Mouse (Mus musculus): ENCODE results near the gene Wnt16. TPM values are rescaled to one million over a fixed set of nuclear protein-coding genes. Genes with fewer than 3 reads are reported as not detected.
A peak's percentile ranks its signal among the peaks of the same experiment; 100 is the strongest.

Wnt16 gene
- total RNA-seq, 1 experiment from 2014 or later = not detected

- ATAC-seq (replicated peaks; ENCODE audit: low read depth, poor library complexity, severe bottlenecking) = peak; percentile 95
These were observed 37.5 kb downstream of the Wnt16 start for GRCm38 (mm10) chr6:22325364-22326072.

- no peak for ATAC-seq (replicated peaks; ENCODE audit: low read depth, poor library complexity, severe bottlenecking)
These were observed 38.3 kb downstream of the Wnt16 start for GRCm38 (mm10) chr6:22326289-22326688.

- ATAC-seq (replicated peaks; ENCODE audit: low read depth, poor library complexity, severe bottlenecking) = no peak
These were observed 39.1 kb downstream of the Wnt16 start for GRCm38 (mm10) chr6:22327091-22327490.

- no peak for ATAC-seq (replicated peaks; ENCODE audit: low read depth, poor library complexity, severe bottlenecking)
These were observed 39.9 kb downstream of the Wnt16 start for GRCm38 (mm10) chr6:22327931-22328330.

DNA sequence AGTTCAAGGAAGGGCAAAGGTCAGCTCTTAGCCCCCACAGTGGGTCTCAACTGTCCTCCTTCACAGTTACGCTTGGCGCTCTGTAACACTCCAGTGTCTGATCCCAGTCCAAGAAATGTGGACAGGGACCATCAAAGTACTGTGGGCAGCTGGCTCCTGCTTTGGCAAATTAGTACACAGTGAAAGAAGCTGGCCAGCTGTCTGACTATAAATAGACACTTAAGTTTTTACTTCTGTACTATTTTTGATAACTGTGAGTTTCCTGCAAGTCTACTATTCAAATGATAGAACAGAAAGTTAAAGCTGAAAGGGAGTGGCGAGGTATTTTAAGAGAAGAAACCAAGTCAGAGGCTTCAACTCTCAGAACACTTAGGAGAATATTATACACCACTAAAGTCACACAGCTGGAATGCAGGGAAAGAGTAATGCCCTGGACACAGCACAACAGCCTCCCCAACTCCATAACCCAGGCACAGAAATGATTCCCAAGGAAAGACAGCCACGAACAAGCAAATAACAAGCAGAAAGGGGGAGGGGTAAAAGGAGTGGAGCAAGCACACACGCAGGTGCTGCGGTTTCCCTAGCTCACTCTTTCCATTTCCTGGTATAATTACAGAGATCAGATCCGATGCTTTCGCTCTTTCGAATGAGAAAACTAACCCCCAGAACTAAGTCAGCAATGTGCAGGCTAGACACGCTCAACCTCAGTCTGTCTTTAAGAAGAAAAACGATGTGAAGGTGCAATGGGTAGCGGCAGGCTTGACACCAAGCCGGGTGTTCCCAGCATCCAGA is 42.3 kb downstream of the Wnt16 start:
- no peak for ATAC-seq (replicated peaks; ENCODE audit: low read depth, poor library complexity, severe bottlenecking)

DNA sequence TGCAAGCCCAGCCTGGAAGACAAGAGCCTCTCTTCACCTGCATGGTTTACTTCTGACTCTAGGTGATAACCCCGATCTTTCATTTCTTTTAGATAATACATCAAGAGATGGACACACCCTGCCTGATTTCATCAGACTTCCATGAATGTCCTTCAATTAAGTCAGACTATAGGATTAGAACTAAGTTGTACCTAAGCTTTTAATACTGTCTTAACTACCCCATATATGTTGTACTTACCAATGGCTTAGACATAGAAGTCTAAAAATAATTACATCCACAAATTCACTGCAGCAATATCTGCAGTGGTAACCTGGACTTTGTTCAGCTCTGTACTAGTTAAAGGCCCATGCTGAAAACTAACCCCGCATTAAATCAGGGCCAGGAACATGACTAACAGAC is 44.5 kb downstream of the Wnt16 start:
- no peak for ATAC-seq (replicated peaks; ENCODE audit: low read depth, poor library complexity, severe bottlenecking)

- ATAC-seq (replicated peaks; ENCODE audit: low read depth, poor library complexity, severe bottlenecking) = no peak
These were observed 51.9 kb downstream of the Wnt16 start for GRCm38 (mm10) chr6:22339763-22340542.

- no peak for ATAC-seq (replicated peaks; ENCODE audit: low read depth, poor library complexity, severe bottlenecking)
These were observed 52.8 kb downstream of the Wnt16 start for GRCm38 (mm10) chr6:22340779-22341178.

DNA sequence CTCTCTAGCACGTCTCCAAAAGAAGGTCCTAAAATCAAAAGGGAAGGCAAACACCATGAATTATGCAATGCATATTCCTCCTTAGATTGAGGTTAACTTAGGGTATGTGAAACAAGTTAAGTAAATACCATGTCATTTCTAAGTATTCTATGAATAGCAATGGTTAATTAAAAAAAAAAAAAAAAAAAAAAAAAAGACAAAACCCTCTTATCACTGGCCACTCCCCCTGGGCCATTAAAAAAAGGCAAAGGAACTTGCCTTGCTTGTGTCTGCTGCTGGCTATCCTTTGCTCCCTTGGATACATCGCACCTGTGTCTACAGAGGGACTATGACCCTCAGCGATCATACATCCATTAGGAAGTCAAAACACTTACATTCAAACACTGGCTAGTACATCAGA is 55.3 kb downstream of the Wnt16 start:
- ATAC-seq (replicated peaks; ENCODE audit: low read depth, poor library complexity, severe bottlenecking) = 0 out of 2 replicates have a peak, but pooled peaks have one; percentile 19

DNA sequence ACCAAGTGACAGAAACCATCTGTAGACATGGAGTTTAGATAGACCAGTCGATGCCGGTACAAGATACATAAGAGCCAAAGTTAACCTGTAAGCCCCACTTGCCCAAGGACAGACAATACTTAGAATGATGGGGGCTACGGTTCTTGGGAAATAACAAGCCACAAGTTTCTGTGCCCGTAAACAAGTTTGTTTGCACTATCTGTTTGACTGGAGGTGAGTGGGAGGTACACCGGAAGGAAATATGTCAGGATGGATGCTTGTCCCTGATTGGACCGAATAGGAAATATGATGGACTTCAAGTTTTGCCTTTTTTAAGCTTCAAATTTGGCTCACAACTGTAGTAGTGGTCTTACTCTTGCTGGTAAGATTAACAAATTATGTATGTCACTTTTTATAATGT is 55.7 kb downstream of the Wnt16 start:
- no peak for ATAC-seq (replicated peaks; ENCODE audit: low read depth, poor library complexity, severe bottlenecking)

GRCm38 (mm10) chr6:22344443-22344842 is 56.4 kb downstream of the Wnt16 start:
- no peak for ATAC-seq (replicated peaks; ENCODE audit: low read depth, poor library complexity, severe bottlenecking)

DNA sequence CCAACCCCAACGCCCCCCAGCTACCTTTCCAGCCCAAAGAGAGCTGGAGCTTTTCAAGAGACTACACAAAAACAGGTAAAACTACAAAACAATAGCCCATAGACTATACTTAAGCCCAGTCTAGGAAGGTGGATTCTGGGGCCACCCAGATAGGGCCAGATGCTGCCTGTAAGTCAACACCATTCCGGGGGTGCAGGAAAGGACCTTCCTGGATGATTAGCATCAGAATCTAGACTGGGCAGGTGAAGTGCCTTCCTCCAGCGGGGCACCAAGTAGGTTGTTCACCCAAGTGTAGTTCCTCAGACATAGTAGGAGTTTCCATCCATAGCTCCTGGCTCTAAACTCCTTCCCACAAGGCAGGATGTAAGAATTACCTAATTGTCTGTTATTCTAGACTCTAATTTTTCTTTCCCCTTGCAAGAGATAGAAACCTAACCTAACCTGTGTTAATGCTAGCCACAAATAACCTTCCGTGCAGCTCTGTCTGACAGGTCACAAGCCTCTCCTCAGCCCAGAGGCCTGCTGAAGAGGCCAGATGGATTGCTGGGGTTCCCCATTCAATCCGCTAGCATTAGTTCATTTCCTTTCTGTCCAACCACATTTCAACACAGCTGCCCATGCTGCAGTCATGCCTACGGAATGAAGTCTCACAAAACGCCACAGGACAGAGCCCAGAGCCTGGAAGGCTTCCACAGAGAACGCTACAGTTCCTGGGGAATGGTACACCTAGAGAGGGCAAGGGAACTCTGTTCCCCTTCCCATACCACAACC is 59.3 kb downstream of the Wnt16 start:
- peak; percentile 79 for ATAC-seq (replicated peaks; ENCODE audit: low read depth, poor library complexity, severe bottlenecking)

Other genes starting within 250 kb of the Wnt16 start
- 56.1 and 60.3 TPM in 2 replicates for gene Fam3c, start 68.0 kb downstream of the Wnt16 start, total RNA-seq (2017)

All from common myeloid progenitor, adult 5-6 weeks (primary cell).